Mouse (Mus musculus) thymus, adult 2 months (tissue): ENCODE measurements around the gene Zfp488. TPM values are rescaled to one million over a fixed set of nuclear protein-coding genes. Genes with fewer than 3 reads are reported as not detected.

Experiments used
- DNase-seq: peaks from one replicate; pipeline ENCODE4 v3.0.0; 2021
- H3K27ac ChIP-seq: fragments of 200-500 bp; 2 replicates; pipeline ENCODE4 v1.5.1; 2012; ENCODE audit warnings: low read length, control low read depth; ENCODE audit not compliant: control insufficient read depth, insufficient read depth
- H3K27me3 ChIP-seq: fragments of 200-500 bp; 2 replicates; pipeline ENCODE4 v1.6.1; 2012; ENCODE audit warnings: mild to moderate bottlenecking, low read length, moderate library complexity, mixed read lengths; ENCODE audit not compliant: control insufficient read depth, insufficient read depth
- H3K36me3 ChIP-seq: fragments of 200-500 bp; 2 replicates; pipeline ENCODE4 v1.6.1; 2012; ENCODE audit warnings: mild to moderate bottlenecking, low read length, moderate library complexity; ENCODE audit not compliant: control insufficient read depth, insufficient read depth
- H3K4me1 ChIP-seq: fragments of 200-500 bp; replicated peaks from 2 replicates; pipeline ENCODE4 v1.6.1; 2012; ENCODE audit warnings: low read length; ENCODE audit not compliant: control insufficient read depth, insufficient read depth
- H3K4me3 ChIP-seq: fragments of 200-500 bp; 2 replicates; pipeline ENCODE4 v1.5.1; 2012; ENCODE audit warnings: mild to moderate bottlenecking, low read length, control low read depth, moderate library complexity; ENCODE audit not compliant: control insufficient read depth, insufficient read depth
- CTCF ChIP-seq: fragments of 200-500 bp; IDR thresholded peaks from 2 replicates; pipeline ENCODE4 v1.5.1; 2012; ENCODE audit warnings: mild to moderate bottlenecking, control low read depth, low read length, moderate library complexity, borderline replicate concordance; ENCODE audit not compliant: control insufficient read depth, poor library complexity, insufficient read depth; ENCODE audit errors: extremely low read depth
- POLR2A ChIP-seq: fragments of 200-500 bp; IDR thresholded peaks from 2 replicates; pipeline ENCODE4 v1.6.1; 2012; ENCODE audit warnings: mild to moderate bottlenecking, low read length, control low read depth, moderate library complexity; ENCODE audit not compliant: control insufficient read depth, poor library complexity, insufficient read depth; ENCODE audit errors: extremely low read depth
- WGBS: fragments of 180-500 bp; shearing (Covaris S2); methylation state at CpG from one replicate; pipeline ENCODE4 v1.1.7; 2018; 5-methylcytosine and 5-hydroxymethylcytosine counted together
- polyA plus RNA-seq: library from polyadenylated mRNA; depleted of rRNA; stranded (reverse); fragments of >200 nt; gene quantifications from 2 replicates; pipeline ENCODE4 v1.2.3, GENCODE M21; 2012; rRNA removed

Zfp488 gene
- polyA plus RNA-seq, result not detected in 2 replicates

DNA sequence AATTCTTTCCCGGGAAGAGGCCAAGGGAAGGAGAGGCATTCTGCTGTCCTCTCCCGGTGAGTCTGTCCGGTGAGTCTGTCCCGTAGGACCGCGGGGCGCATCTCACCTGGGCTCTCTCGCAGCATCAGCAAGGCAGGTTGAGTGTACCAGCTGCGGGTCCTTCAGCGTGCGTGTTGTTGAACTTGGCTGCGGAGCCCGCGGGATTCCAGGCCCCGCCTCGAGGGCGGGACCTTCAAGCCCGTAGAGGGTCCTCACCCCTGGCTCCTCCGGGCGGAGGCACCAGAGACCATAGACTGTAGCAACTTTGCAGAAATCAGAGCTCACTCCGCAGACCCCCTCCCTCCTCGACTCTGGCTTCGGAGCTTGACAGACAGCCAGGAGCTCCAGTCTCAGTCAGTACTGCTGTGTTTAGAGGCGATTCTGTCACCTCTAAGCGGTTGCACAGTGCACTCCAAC, at the start of gene Zfp488:
TSS of gene Zfp488 (minus strand) at position 161 of the 456 bp plus-strand sequence.
- no peak for DNase-seq
- Histone ChIP-seq H3K4me1 (no peaks in the 10 kb centered on the region), H3K36me3 (no peaks in the 10 kb centered on the region), H3K27ac (no peak within 1 kb of the TSS), H3K27me3 (no peaks in the 10 kb centered on the region), H3K4me3 (no peak within 1 kb of the TSS)
- TF ChIP-seq CTCF, result no peak
- TF ChIP-seq POLR2A, result no peak
- 17% methylated on average over 25 of the region's 25 CpGs for WGBS

DNA sequence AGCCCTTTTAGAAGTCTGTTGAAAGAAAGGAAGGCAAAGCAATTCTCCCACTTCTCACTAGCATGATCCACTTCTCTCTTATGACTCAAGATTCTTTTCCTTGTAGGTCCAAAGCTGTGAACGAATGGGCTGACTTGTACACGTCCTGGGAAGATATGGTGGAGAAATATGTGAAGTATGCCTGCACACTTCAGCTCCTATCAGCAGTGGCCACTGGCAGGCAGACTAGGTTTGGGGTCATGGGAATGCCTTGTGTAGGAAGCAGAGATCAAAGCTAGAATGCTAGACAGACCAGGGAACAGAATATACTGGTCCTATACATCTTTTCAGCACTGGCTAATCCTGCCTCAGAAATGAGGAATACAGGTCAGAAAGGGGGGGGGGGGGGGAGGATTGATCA, 48.1 kb upstream of the Zfp488 start:
- no peaks in the 10 kb centered on the region for H3K27me3 ChIP-seq
- H3K4me3 ChIP-seq, result no peak overlapping the region
- no peak overlapping the region for H3K27ac ChIP-seq
- H3K36me3 ChIP-seq, result no peaks in the 10 kb centered on the region
- WGBS, result 92% methylated on average over 2 of the region's 2 CpGs
- no peaks in the 10 kb centered on the region for H3K4me1 ChIP-seq
- TF ChIP-seq CTCF (no peak), POLR2A (no peak)
- no peak for DNase-seq

DNA sequence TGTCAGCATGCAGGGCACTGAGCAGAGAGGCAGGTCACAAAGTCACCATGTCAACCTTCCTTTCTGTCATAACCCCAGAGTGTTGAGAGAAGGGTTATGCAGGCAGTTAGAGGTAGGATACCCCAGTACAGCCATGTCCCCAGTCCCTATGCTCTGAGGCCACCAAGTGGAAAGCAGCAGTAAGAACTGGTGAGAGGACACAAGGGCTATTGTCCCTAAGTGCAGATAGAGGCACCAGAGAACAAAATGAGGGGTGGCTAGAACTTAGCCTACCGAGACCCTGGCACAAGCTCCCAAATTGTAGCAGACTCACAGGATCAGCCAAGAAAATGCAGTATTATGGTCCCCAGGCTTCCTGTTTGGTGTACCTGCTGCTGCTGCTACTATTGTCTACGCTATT, 38.4 kb upstream of the Zfp488 start:
- Histone ChIP-seq H3K4me3 (no peak overlapping the region), H3K4me1 (no peaks in the 10 kb centered on the region), H3K27ac (no peak overlapping the region), H3K27me3 (no peaks in the 10 kb centered on the region), H3K36me3 (no peaks in the 10 kb centered on the region)
- DNase-seq, result no peak
- TF ChIP-seq POLR2A, result no peak
- TF ChIP-seq CTCF, result no peak
- WGBS, result 88% methylated on average over 2 of the region's 2 CpGs

DNA sequence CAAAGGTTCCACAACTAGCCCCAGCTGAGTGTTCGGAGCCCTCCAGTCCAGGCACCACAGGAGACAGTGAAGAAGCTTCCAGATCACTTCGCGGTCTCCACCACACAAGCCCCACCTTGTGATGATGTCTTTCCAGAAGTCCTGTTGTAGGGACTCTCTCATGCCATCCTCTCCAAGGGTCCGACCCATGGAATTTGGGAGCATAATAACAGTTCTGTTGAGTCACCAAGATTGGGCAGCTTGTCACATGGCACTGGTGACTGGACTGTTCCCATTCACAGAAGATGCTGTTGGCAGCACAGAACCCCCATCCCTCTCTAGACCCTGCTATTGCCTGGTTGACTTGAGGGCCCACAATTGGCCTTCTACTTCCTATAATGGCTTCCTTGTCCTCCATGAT, 37.8 kb upstream of the Zfp488 start, which contains the start of gene Gm5460:
TSS of gene Gm5460 (plus strand) at position 378 of the 400 bp plus-strand sequence.
- Histone ChIP-seq H3K27ac (no peak within 1 kb of the TSS), H3K36me3 (no peaks in the 10 kb centered on the region), H3K4me3 (no peak within 1 kb of the TSS), H3K27me3 (no peaks in the 10 kb centered on the region), H3K4me1 (no peaks in the 10 kb centered on the region)
- 96% methylated on average over 4 of the region's 4 CpGs for WGBS
- DNase-seq, result no peak
- no peak for TF ChIP-seq POLR2A
- no peak for TF ChIP-seq CTCF

DNA sequence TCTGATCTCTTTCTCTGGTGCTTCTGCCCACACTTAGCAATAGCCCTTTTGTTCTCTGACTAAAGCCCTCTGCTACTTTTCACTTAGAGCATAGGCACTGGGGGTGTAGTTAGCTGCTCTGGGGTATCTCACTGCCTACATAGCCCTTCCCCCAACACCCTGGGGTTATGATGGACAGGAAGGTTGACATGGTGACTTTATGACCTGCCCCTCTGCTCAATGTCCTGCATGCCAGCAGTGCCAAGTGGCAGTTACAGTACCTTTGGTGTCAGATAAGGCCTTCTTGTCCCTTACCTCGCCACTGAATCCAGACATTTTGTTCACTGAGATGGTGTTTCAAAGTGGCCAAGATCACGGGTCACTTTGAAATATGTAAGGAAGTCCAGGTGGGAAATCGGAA, 36.5 kb upstream of the Zfp488 start, which contains the start of gene Gm30083:
TSS of gene Gm30083 (minus strand) at position 120 of the 400 bp plus-strand sequence.
- no peak within 1 kb of the TSS for H3K4me3 ChIP-seq
- no peak for TF ChIP-seq CTCF
- no peak for TF ChIP-seq POLR2A
- H3K4me1 ChIP-seq, result no peaks in the 10 kb centered on the region
- WGBS, result 92% methylated on average over 3 of the region's 3 CpGs
- DNase-seq, result no peak
- H3K27ac ChIP-seq, result no peak within 1 kb of the TSS
- no peaks in the 10 kb centered on the region for H3K36me3 ChIP-seq
- no peaks in the 10 kb centered on the region for H3K27me3 ChIP-seq

DNA sequence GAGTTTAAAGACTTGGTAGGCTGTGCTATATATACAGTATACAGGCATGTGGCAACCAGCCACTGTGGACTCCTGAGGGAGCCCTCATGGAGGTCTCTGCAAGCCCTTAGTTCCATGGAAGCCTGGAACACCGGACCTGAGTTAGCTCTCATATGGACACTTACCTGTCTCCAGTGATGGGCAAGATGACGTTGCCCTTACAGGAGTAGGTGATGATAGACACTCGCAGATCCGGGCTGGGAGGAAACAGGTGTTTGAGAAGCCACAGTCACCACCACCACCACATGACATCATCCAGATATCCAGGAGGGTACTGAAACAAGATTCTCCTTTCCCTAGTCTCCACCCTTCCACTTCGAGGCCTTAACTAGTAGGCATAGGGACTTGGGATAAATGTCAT, 23.8 kb upstream of the Zfp488 start:
- Histone ChIP-seq H3K36me3 (no peaks in the 10 kb centered on the region), H3K4me1 (no peaks in the 10 kb centered on the region), H3K27me3 (no peaks in the 10 kb centered on the region), H3K4me3 (no peak overlapping the region), H3K27ac (no peak overlapping the region)
- 78% methylated on average over 5 of the region's 5 CpGs for WGBS
- no peak for DNase-seq
- TF ChIP-seq POLR2A (no peak), CTCF (no peak)

DNA sequence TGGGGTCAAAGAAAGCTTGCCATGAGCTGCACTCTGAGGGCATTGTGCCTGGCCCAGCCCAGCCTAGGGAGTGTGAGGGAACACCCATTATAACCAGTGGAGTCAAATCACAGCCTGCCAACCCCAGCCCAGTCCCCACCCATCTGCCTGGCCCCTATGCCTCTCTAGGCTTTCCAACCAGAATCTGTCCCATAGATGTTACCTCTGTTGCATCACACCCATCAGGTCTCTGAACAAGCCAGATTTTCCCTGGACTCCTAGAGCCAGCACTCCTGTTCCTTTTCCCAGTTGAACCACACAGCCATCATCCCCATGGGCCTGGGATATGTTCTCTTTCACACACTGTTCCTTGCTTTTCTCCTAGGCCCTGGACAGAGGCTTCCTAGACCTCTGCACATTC, 22.9 kb upstream of the Zfp488 start:
- no peak overlapping the region for H3K4me3 ChIP-seq
- no peaks in the 10 kb centered on the region for H3K36me3 ChIP-seq
- no peaks in the 10 kb centered on the region for H3K27me3 ChIP-seq
- H3K4me1 ChIP-seq, result no peaks in the 10 kb centered on the region
- no peak for DNase-seq
- TF ChIP-seq POLR2A, result no peak
- TF ChIP-seq CTCF, result no peak
- H3K27ac ChIP-seq, result no peak overlapping the region
